Comparison of ENCODE assay signal across 8 mouse cellular contexts in the genomic region with DNA sequence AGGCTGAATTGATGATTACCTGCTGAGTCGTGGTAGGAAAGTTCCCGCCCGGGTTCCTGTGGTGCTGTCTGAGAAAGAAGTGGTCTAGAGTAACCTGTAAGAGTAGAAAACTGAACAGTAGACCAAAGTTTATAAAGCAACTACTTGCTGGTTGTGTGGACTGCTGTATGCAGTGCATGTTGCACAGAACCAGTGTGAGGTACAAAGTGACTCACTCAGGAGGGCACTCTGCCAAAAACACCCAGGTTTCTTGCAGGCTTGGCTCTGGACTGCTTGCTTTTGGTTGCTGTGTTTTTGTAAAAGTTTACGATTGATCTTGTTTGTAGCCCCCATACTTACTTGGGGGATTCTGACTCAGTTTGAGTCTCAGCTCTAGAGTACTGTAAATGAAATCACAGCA. TPM values are rescaled to one million over a fixed set of nuclear protein-coding genes. Genes with fewer than 3 reads are reported as not detected.
DNase-seq lines count a peak whose midpoint lies in the region; ATAC-seq and TF ChIP-seq lines count a peak whose summit lies in the region.

No protein-coding gene starts in this region.

- H3K9me3 ChIP-seq in forebrain, embryonic 14.5 days (replicated peaks; ENCODE audit: control insufficient read depth, low read length): no peaks in the 10 kb centered on the region
- no peaks in the 10 kb centered on the region for H3K9me3 ChIP-seq in forebrain, embryonic 10.5 days
- no peaks in the 10 kb centered on the region for H3K9me3 ChIP-seq in forebrain, postnatal 0 days (ENCODE audit: low read length)

- peak; percentile 49; the same call in 1 of the 2 replicates for ATAC-seq in forebrain, embryonic 14.5 days
- ATAC-seq in forebrain, postnatal 0 days: peak; percentile 69

- intact Hi-C loops in left cerebral cortex, postnatal 4 days (cut with DNase I): loop anchor here (10.0 kb wide), 1 partner anchor 115 kb away; no protein-coding TSS in a partner anchor

- no peak overlapping the region for H3K9ac ChIP-seq in forebrain, embryonic 14.5 days (ENCODE audit: low read length)
- no peak overlapping the region for H3K9ac ChIP-seq in forebrain, postnatal 0 days

- H3K4me1 ChIP-seq in forebrain, embryonic 14.5 days (ENCODE audit: control insufficient read depth, insufficient read depth, low read length): no peaks in the 10 kb centered on the region
- H3K4me1 ChIP-seq in forebrain, embryonic 10.5 days: no peaks in the 10 kb centered on the region
- H3K4me1 ChIP-seq in forebrain, postnatal 0 days (ENCODE audit: insufficient read depth): no peaks in the 10 kb centered on the region

- TF ChIP-seq CTCF in forebrain, postnatal 0 days (IDR thresholded peaks at IDR 0.05; ENCODE audit: low read depth): no peak

- 0 out of 2 replicates have a peak, but pooled peaks cover 5% of the 10 kb centered on the region for H3K36me3 ChIP-seq in forebrain, embryonic 14.5 days (ENCODE audit: control insufficient read depth, insufficient read depth, low read length)
- H3K36me3 ChIP-seq in forebrain, embryonic 10.5 days (replicated peaks): peaks cover 22% of the 10 kb centered on the region
- H3K36me3 ChIP-seq in forebrain, postnatal 0 days (ENCODE audit: insufficient read depth): peaks cover 8% of the 10 kb centered on the region

- no peaks in the 10 kb centered on the region for H3K27me3 ChIP-seq in forebrain, embryonic 14.5 days (replicated peaks; ENCODE audit: control insufficient read depth, insufficient read depth, low read length)
- H3K27me3 ChIP-seq in forebrain, embryonic 10.5 days (ENCODE audit: poor library complexity, severe bottlenecking): no peaks in the 10 kb centered on the region
- no peaks in the 10 kb centered on the region for H3K27me3 ChIP-seq in forebrain, postnatal 0 days (ENCODE audit: insufficient read depth, low read length)

- H3K4me3 ChIP-seq in forebrain, embryonic 14.5 days (ENCODE audit: low read depth, low read length): no peak overlapping the region
- no peak overlapping the region for H3K4me3 ChIP-seq in forebrain, embryonic 10.5 days
- no peak overlapping the region for H3K4me3 ChIP-seq in forebrain, postnatal 0 days (ENCODE audit: low read depth, low read length)

- H3K4me2 ChIP-seq in forebrain, embryonic 14.5 days (ENCODE audit: low read length): no peak overlapping the region
- no peak overlapping the region for H3K4me2 ChIP-seq in forebrain, postnatal 0 days (ENCODE audit: low read depth)

- 38% methylated on average over 4 of the region's 4 CpGs for WGBS in forebrain, embryonic 14.5 days
- 59% methylated on average over 4 of the region's 4 CpGs for WGBS in forebrain, embryonic 10.5 days
- 32% methylated on average over 4 of the region's 4 CpGs for WGBS in forebrain, postnatal 0 days

- no peak overlapping the region for H3K27ac ChIP-seq in forebrain, embryonic 14.5 days (ENCODE audit: low read depth, low read length)
- no peak overlapping the region for H3K27ac ChIP-seq in forebrain, embryonic 10.5 days
- H3K27ac ChIP-seq in forebrain, postnatal 0 days (ENCODE audit: low read depth, low read length): no peak overlapping the region

- peak; percentile 72 for DNase-seq in forebrain, embryonic 14.5 days (ENCODE audit: low spot score)
- DNase-seq in forebrain, embryonic 10.5 days (ENCODE audit: extremely low spot score, low spot score): no peak
- peak; percentile 88 for DNase-seq in adrenal gland, adult 2 months
- peak; percentile 43 for DNase-seq in forebrain, postnatal 0 days
- DNase-seq in kidney, adult 18-20 months: peak; percentile 70
- peak; percentile 60 for DNase-seq in left cerebral cortex, postnatal 4 days
- DNase-seq in ovary, postnatal 14 days (ENCODE audit: low spot score): peak; percentile 51
- DNase-seq in embryo, embryonic 9.5 days (ENCODE audit: extremely low spot score): no peak

RNA-seq across cellular contexts. Expression of a gene that starts 15.4 kb away (rescaled TPM):
- 4.1 and 4.4 TPM in 2 replicates for polyA plus RNA-seq in forebrain, embryonic 14.5 days (2014; fragmentation: Nextera tagmentation; extraction: Ambion mirVana)
- polyA plus RNA-seq in forebrain, embryonic 10.5 days (2016; fragmentation: Nextera tagmentation; extraction: Ambion mirVana): 3.9 and 4.4 TPM in 2 replicates
- 10 to 100 TPM; 12.1 to 14.3 TPM for total RNA-seq in adrenal gland, adult 2 months (2021)
- polyA plus RNA-seq in adrenal gland, adult 2 months (2012; rRNA removed): 4.0 and 5.6 TPM in 2 replicates
- 5.8 and 7.2 TPM in 2 replicates for total RNA-seq in forebrain, postnatal 0 days (2014; rRNA removed)
- 4.6 and 4.7 TPM in 2 replicates for polyA plus RNA-seq in forebrain, postnatal 0 days (2015; fragmentation: Nextera tagmentation; extraction: Ambion mirVana)
- 1 to 10 TPM; 4.9 to 5.6 TPM for total RNA-seq in left cerebral cortex, postnatal 4 days (2021)

RNA-seq across cellular contexts. Expression of a gene that starts 32.0 kb away (rescaled TPM):
- polyA plus RNA-seq in forebrain, embryonic 14.5 days (2014; fragmentation: Nextera tagmentation; extraction: Ambion mirVana): 473 and 475 TPM in 2 replicates
- polyA plus RNA-seq in forebrain, embryonic 10.5 days (2016; fragmentation: Nextera tagmentation; extraction: Ambion mirVana): 565 and 588 TPM in 2 replicates
- total RNA-seq in adrenal gland, adult 2 months (2021): 100 to 1,000 TPM; 357 to 547 TPM
- polyA plus RNA-seq in adrenal gland, adult 2 months (2012; rRNA removed): 261 and 295 TPM in 2 replicates
- 483 and 607 TPM in 2 replicates for total RNA-seq in forebrain, postnatal 0 days (2014; rRNA removed)
- 333 and 341 TPM in 2 replicates for polyA plus RNA-seq in forebrain, postnatal 0 days (2015; fragmentation: Nextera tagmentation; extraction: Ambion mirVana)
- total RNA-seq in left cerebral cortex, postnatal 4 days (2021): 100 to 1,000 TPM; 250 to 270 TPM

RNA-seq across cellular contexts. Expression of a gene that starts 46.2 kb away (rescaled TPM):
- polyA plus RNA-seq in forebrain, embryonic 14.5 days (2014; fragmentation: Nextera tagmentation; extraction: Ambion mirVana): 42.5 and 49.5 TPM in 2 replicates
- 87.8 and 89.8 TPM in 2 replicates for polyA plus RNA-seq in forebrain, embryonic 10.5 days (2016; fragmentation: Nextera tagmentation; extraction: Ambion mirVana)
- 10 to 100 TPM; 25.4 to 31.0 TPM for total RNA-seq in adrenal gland, adult 2 months (2021)
- polyA plus RNA-seq in adrenal gland, adult 2 months (2012; rRNA removed): 48.4 and 53.3 TPM in 2 replicates
- 29.0 and 41.5 TPM in 2 replicates for total RNA-seq in forebrain, postnatal 0 days (2014; rRNA removed)
- polyA plus RNA-seq in forebrain, postnatal 0 days (2015; fragmentation: Nextera tagmentation; extraction: Ambion mirVana): 29.7 and 41.1 TPM in 2 replicates
- 10 to 100 TPM; 31.8 to 33.4 TPM for total RNA-seq in left cerebral cortex, postnatal 4 days (2021)

Comparison
In these comparisons a context has a peak if more than half of its experiments do, and no peak if none do; other contexts are left out.
1. DNase-seq: peak in forebrain, embryonic 14.5 days (single experiment), adrenal gland, adult 2 months (single experiment), forebrain, postnatal 0 days (single experiment), kidney, adult 18-20 months (single experiment), left cerebral cortex, postnatal 4 days (single experiment) and ovary, postnatal 14 days (single experiment); none in forebrain, embryonic 10.5 days (single experiment) and embryo, embryonic 9.5 days (single experiment).